Mouse (Mus musculus): ENCODE measurements at regions not wholly inside any gene's neighbourhood (a gene's known extent, or its start where the extent isn't known, plus 50 kb on each side); places are given as distances from the start of the nearest gene placed in this dataset.

DNA sequence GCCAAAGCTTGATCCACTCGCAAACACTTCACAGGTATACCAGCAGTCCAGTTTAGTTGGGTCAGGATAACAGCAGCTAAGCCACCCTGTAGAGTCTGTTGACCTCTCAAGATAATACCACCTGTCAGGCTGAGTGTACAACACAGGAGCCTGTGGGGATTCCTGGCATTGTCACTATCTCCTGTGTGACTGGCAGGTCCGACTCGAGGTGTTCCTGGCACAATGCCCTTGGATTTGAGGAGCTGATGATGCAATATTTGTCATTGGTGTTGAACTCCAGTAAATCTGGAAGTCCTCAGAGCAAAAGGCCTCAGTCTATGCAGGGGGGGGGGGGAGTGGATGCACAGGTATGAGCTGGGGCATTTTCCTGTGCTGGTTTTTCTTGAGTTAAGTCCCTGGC lies 78.5 kb upstream of the Rbm19 start:
- no peaks in the 10 kb centered on the region for H3K9me3 ChIP-seq (replicated peaks; ENCODE audit: control insufficient read depth, low read length)
- no peak for ATAC-seq (replicated peaks; ENCODE audit: extremely low read depth, insufficient read depth, low FRiP score)
- no peak overlapping the region for H3K9ac ChIP-seq (ENCODE audit: low read length)
- H3K4me2 ChIP-seq (ENCODE audit: low read depth, low read length) = no peak overlapping the region
- WGBS = 64% methylated on average over 3 of the region's 3 CpGs
- H3K4me1 ChIP-seq (ENCODE audit: control insufficient read depth, insufficient read depth, low read length) = no peaks in the 10 kb centered on the region
- no peak overlapping the region for H3K4me3 ChIP-seq (ENCODE audit: low read length)
- H3K27ac ChIP-seq (ENCODE audit: low read length) = no peak overlapping the region
- H3K36me3 ChIP-seq (ENCODE audit: control insufficient read depth, insufficient read depth) = no peaks in the 10 kb centered on the region
- no peaks in the 10 kb centered on the region for H3K27me3 ChIP-seq (ENCODE audit: control insufficient read depth, insufficient read depth, low read length)

GRCm38 (mm10) chr5:120043786-120044185 lies 72.5 kb upstream of the Rbm19 start:
- Histone ChIP-seq H3K9ac (ENCODE audit: low read length) (no peak overlapping the region), H3K36me3 (ENCODE audit: control insufficient read depth, insufficient read depth) (no peaks in the 10 kb centered on the region), H3K27me3 (ENCODE audit: control insufficient read depth, insufficient read depth, low read length) (no peaks in the 10 kb centered on the region), H3K4me3 (ENCODE audit: low read length) (no peak overlapping the region), H3K4me2 (ENCODE audit: low read depth, low read length) (no peak overlapping the region), H3K27ac (ENCODE audit: low read length) (no peak overlapping the region), H3K9me3 (replicated peaks; ENCODE audit: control insufficient read depth, low read length) (no peaks in the 10 kb centered on the region; the same call in 1 of the 2 replicates), H3K4me1 (ENCODE audit: control insufficient read depth, insufficient read depth, low read length) (no peaks in the 10 kb centered on the region)
- ATAC-seq (replicated peaks; ENCODE audit: extremely low read depth, insufficient read depth, low FRiP score) = no peak
- WGBS = 81% methylated on average over 4 of the region's 4 CpGs

DNA sequence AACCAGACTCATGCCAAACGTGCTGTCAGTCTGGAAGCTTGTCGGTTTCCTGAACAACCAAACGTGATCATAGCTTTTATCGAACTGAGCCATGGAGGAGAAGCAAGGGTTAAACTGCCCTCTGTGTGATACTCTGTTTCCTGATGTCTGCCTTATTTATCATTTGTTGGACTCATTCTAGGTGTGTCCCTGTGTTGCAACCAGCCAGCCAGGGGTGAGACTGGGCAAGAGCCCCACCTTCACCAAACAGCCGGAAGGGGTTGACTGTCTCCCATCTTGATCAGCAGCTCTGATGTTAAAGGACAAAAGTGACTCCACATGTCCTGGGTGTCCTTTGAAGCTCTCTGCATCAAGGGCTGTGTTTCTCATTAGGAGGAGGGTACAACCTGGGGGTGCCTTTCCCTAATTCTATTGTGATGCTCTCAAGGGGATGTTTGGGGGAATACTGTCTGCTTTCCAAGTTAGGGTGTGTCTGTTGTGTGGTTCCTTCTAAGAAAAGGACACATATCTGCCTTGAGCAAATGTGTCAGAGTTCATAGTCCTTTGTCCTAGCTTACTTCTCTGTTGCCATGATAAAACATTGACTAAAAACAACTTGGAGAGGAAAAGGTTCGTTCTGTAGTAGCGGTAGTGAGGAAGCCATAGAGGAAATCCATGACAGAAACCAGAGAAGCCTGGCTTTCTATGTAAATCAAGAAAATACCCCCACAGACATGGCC lies 67.0 kb upstream of the Rbm19 start:
- no peak for ATAC-seq (replicated peaks; ENCODE audit: extremely low read depth, insufficient read depth, low FRiP score)

DNA sequence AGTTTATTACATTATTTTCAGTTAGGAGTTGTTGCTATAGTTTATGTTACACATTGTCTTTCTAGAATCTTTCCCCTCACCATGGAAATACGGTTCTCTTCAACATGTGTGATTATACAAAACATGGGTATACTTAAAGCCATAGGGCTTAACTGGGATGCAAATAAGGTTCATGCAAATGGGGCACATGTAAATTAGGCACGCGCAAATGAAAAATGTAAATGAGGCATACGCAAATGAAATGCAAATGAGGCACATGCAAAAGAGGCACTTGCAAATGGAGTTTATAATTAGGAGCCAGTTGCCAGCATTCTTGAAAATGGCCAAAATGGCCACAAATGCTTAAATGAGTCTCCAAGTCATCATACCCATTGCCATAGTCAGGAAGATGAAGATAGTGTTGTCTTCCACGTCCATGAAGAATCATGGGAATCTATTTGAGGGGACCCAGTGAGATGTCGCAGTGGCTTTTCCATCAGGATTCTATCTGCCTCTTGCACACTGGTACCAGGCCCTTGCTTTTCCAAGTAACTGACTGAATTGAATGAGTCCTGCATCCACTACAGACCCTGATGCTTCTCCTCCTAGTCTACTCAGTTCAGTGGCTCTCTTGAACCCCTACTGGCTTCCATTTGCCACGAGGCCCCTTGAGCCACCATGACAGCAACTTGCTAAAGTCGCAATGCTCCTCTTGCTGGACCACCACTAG lies 65.4 kb upstream of the Rbm19 start:
- Histone ChIP-seq H3K4me2 (ENCODE audit: low read depth, low read length) (no peak overlapping the region), H3K27ac (ENCODE audit: low read length) (no peak overlapping the region), H3K4me1 (ENCODE audit: control insufficient read depth, insufficient read depth, low read length) (no peaks in the 10 kb centered on the region), H3K4me3 (ENCODE audit: low read length) (no peak overlapping the region), H3K9me3 (replicated peaks; ENCODE audit: control insufficient read depth, low read length) (no peaks in the 10 kb centered on the region; the same call in 1 of the 2 replicates), H3K36me3 (ENCODE audit: control insufficient read depth, insufficient read depth) (no peaks in the 10 kb centered on the region), H3K9ac (ENCODE audit: low read length) (no peak overlapping the region), H3K27me3 (ENCODE audit: control insufficient read depth, insufficient read depth, low read length) (no peaks in the 10 kb centered on the region)
- WGBS = 86% methylated on average over 8 of the region's 8 CpGs
- ATAC-seq (replicated peaks; ENCODE audit: extremely low read depth, insufficient read depth, low FRiP score) = no peak

More for the DNA sequence above, 67.0 kb upstream of the Rbm19 start:
- no peak overlapping the region for H3K4me2 ChIP-seq (ENCODE audit: low read depth, low read length)
- H3K27ac ChIP-seq (ENCODE audit: low read length) = no peak overlapping the region
- no peak overlapping the region for H3K4me3 ChIP-seq (ENCODE audit: low read length)
- no peaks in the 10 kb centered on the region for H3K27me3 ChIP-seq (ENCODE audit: control insufficient read depth, insufficient read depth, low read length)
- no peaks in the 10 kb centered on the region for H3K4me1 ChIP-seq (ENCODE audit: control insufficient read depth, insufficient read depth, low read length)
- no peaks in the 10 kb centered on the region for H3K36me3 ChIP-seq (ENCODE audit: control insufficient read depth, insufficient read depth)
- no peaks in the 10 kb centered on the region; the same call in 1 of the 2 replicates for H3K9me3 ChIP-seq (replicated peaks; ENCODE audit: control insufficient read depth, low read length)
- 78% methylated on average over 7 of the region's 7 CpGs for WGBS
- no peak overlapping the region for H3K9ac ChIP-seq (ENCODE audit: low read length)

DNA sequence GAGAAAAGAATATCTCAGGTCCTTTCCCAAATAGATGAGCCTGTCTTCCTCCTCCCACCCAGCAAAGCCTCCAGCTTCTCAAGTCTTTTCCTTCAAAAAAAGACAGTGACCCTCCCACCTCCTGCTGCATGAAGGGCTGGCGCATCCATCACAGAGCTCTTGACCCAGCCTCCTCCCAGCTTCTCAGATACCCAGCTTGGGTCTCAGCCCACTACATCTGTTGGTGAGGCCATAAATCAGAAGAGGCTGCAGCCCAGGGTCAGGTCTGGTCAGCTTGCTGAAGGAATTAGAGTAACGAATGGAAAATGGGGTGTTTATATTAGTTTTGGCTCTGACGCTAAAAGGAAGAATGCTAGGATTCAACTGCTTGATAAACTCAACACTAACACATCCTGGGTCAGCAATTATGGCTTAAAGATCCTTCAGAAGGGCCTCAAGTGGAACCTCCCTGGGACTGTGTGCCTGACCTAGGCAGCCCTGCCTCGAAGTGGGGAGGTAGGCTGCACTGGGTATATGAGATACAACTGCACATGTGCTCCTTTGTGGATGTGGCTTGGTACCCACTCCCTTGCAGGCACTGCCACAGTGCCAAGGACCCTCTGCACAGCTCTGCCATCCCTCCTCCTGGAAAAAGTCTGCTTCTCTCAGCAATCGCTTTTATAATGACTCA lies 61.6 kb upstream of the Rbm19 start:
- H3K36me3 ChIP-seq (ENCODE audit: control insufficient read depth, insufficient read depth) = no peaks in the 10 kb centered on the region
- no peaks in the 10 kb centered on the region for H3K4me1 ChIP-seq (ENCODE audit: control insufficient read depth, insufficient read depth, low read length)
- no peak overlapping the region for H3K27ac ChIP-seq (ENCODE audit: low read length)
- no peak overlapping the region for H3K9ac ChIP-seq (ENCODE audit: low read length)
- no peak for ATAC-seq (replicated peaks; ENCODE audit: extremely low read depth, insufficient read depth, low FRiP score)
- no peak overlapping the region for H3K4me3 ChIP-seq (ENCODE audit: low read length)
- no peaks in the 10 kb centered on the region for H3K9me3 ChIP-seq (replicated peaks; ENCODE audit: control insufficient read depth, low read length)
- H3K4me2 ChIP-seq (ENCODE audit: low read depth, low read length) = no peak overlapping the region
- 68% methylated on average over 5 of the region's 5 CpGs for WGBS
- H3K27me3 ChIP-seq (ENCODE audit: control insufficient read depth, insufficient read depth, low read length) = no peaks in the 10 kb centered on the region; the same call in 1 of the 2 replicates
